Mouse (Mus musculus) heart, embryonic 14.5 days (tissue): ENCODE measurements at regions not wholly inside any gene's neighbourhood (a gene's known extent, or its start where the extent isn't known, plus 50 kb on each side); places are given as distances from the start of the nearest gene placed in this dataset.

Experiments
- ATAC-seq: fragments of 200-750 bp; cut with Nextera tagmentation; 2 replicates; pipeline ENCODE4 v1.8.0; 2017; ENCODE audit warnings: low read depth, moderate TSS enrichment; ENCODE audit not compliant: insufficient number of reproducible peaks, insufficient read depth, low FRiP score
- H3K27ac ChIP-seq, 2 experiments: fragments of 200-500 bp in 1 of 2; fragments of 300-500 bp in 1 of 2; sonication (generic) in 1 of 2; replicated peaks in 1 of 2; 2 replicates each; pipeline ENCODE4 v1.5.1; 2012 to 2014; ENCODE audit warnings: low read depth in 2 of 2, low read length in 2 of 2, control low read depth in 1 of 2, mild to moderate bottlenecking in 1 of 2, mixed read lengths in 1 of 2; ENCODE audit not compliant: control insufficient read depth in 1 of 2, insufficient read depth in 1 of 2
- H3K27me3 ChIP-seq: fragments of 300-500 bp; sonication (generic); 2 replicates; pipeline ENCODE4 v1.6.1; 2014; ENCODE audit warnings: mild to moderate bottlenecking, low read length, control low read depth; ENCODE audit not compliant: control insufficient read depth, insufficient read depth
- H3K36me3 ChIP-seq: fragments of 300-500 bp; sonication (generic); 2 replicates; pipeline ENCODE4 v1.6.1; 2014; ENCODE audit warnings: mild to moderate bottlenecking, control low read depth, low read length, mixed read lengths; ENCODE audit not compliant: control insufficient read depth, insufficient read depth
- H3K4me1 ChIP-seq, 2 experiments: fragments of 200-500 bp in 1 of 2; fragments of 300-500 bp in 1 of 2; sonication (generic) in 1 of 2; 2 replicates each; pipeline ENCODE4 v1.6.1; 2012 to 2014; ENCODE audit warnings: low read length in 2 of 2, control low read depth in 1 of 2, mixed read lengths in 1 of 2; ENCODE audit not compliant: control insufficient read depth in 2 of 2, insufficient read depth in 2 of 2
- H3K4me2 ChIP-seq: fragments of 300-500 bp; sonication (generic); 2 replicates; pipeline ENCODE4 v1.6.1; 2014; ENCODE audit warnings: mild to moderate bottlenecking, low read length
- H3K4me3 ChIP-seq, 2 experiments: fragments of 200-500 bp in 1 of 2; fragments of 300-500 bp in 1 of 2; sonication (generic) in 1 of 2; 2 replicates each; pipeline ENCODE4 v1.5.1; 2012 to 2014; ENCODE audit warnings: low read length in 2 of 2, mild to moderate bottlenecking in 2 of 2, control low read depth in 1 of 2, low read depth in 1 of 2, moderate library complexity in 1 of 2; ENCODE audit not compliant: control insufficient read depth in 1 of 2, insufficient read depth in 1 of 2
- H3K9ac ChIP-seq: fragments of 300-500 bp; sonication (generic); 2 replicates; pipeline ENCODE4 v1.6.1; 2014; ENCODE audit warnings: mild to moderate bottlenecking, low read length
- H3K9me3 ChIP-seq: fragments of 300-500 bp; sonication (generic); 2 replicates; pipeline ENCODE4 v1.6.1; 2016; ENCODE audit warnings: low read length, control low read depth; ENCODE audit not compliant: control insufficient read depth
- WGBS: fragments of 180-500 bp; shearing (Covaris S2); extraction: QIAGEN DNeasy Blood & Tissue Kit; methylation state at CpG from one replicate; pipeline ENCODE4 v1.1.7; 2014; 5-methylcytosine and 5-hydroxymethylcytosine counted together

- no peak overlapping the region for H3K4me3 ChIP-seq
- H3K9ac ChIP-seq = no peak overlapping the region
- no peak overlapping the region for H3K4me2 ChIP-seq
- peaks cover 3% of the 10 kb centered on the region; the same call in 1 of the 2 replicates for H3K9me3 ChIP-seq
- H3K27ac ChIP-seq = no peak overlapping the region
- H3K36me3 ChIP-seq = no peaks in the 10 kb centered on the region
- ATAC-seq = no peak
- H3K4me1 ChIP-seq = no peaks in the 10 kb centered on the region
- WGBS = 64% methylated on average over 15 of the region's 15 CpGs
- 0 out of 2 replicates have a peak, but pooled peaks cover 2% of the 10 kb centered on the region for H3K27me3 ChIP-seq
Observed at GRCm38 (mm10) chr14:33797551-33798303, 125.7 kb upstream of the Gdf10 start.

- H3K4me1 ChIP-seq = peaks cover 3 to 15% of the 10 kb centered on the region in 2 experiments
- no peak overlapping the region for H3K4me3 ChIP-seq
- H3K27ac ChIP-seq = no peak overlapping the region
- no peak overlapping the region for H3K4me2 ChIP-seq
- H3K27me3 ChIP-seq = 0 out of 2 replicates have a peak, but pooled peaks cover 2% of the 10 kb centered on the region
- H3K9ac ChIP-seq = no peak overlapping the region
- WGBS = 84% methylated on average over 3 of the region's 3 CpGs
- H3K9me3 ChIP-seq = peaks cover 3% of the 10 kb centered on the region; the same call in 1 of the 2 replicates
- no peaks in the 10 kb centered on the region for H3K36me3 ChIP-seq
- no peak for ATAC-seq
Observed at GRCm38 (mm10) chr14:33804321-33804720, 119.1 kb upstream of the Gdf10 start.

GRCm38 (mm10) chr14:33804721-33805120 is 118.7 kb upstream of the Gdf10 start:
- 0 out of 2 replicates have a peak, but pooled peaks cover 2% of the 10 kb centered on the region for H3K27me3 ChIP-seq
- no peak overlapping the region for H3K9ac ChIP-seq
- H3K27ac ChIP-seq = no peak overlapping the region
- H3K4me3 ChIP-seq = no peak overlapping the region
- peaks cover 3 to 16% of the 10 kb centered on the region in 2 experiments for H3K4me1 ChIP-seq
- no peak overlapping the region for H3K4me2 ChIP-seq
- WGBS = 57% methylated on average over 6 of the region's 6 CpGs
- H3K36me3 ChIP-seq = no peaks in the 10 kb centered on the region
- ATAC-seq = no peak
- peaks cover 3% of the 10 kb centered on the region; the same call in 1 of the 2 replicates for H3K9me3 ChIP-seq

GRCm38 (mm10) chr14:33807196-33807595 is 116.2 kb upstream of the Gdf10 start:
- Histone ChIP-seq H3K9me3 (peaks cover 2% of the 10 kb centered on the region; the same call in 1 of the 2 replicates), H3K4me3 (no peak overlapping the region), H3K9ac (no peak overlapping the region), H3K27ac (no peak overlapping the region), H3K36me3 (no peaks in the 10 kb centered on the region), H3K27me3 (no peaks in the 10 kb centered on the region), H3K4me2 (no peak overlapping the region), H3K4me1 (peaks cover 3 to 16% of the 10 kb centered on the region in 2 experiments)
- WGBS = 66% methylated on average over 7 of the region's 7 CpGs
- no peak for ATAC-seq

GRCm38 (mm10) chr14:33808593-33809265 is 114.7 kb upstream of the Gdf10 start:
- no peaks in the 10 kb centered on the region for H3K36me3 ChIP-seq
- H3K9me3 ChIP-seq = no peaks in the 10 kb centered on the region
- H3K4me1 ChIP-seq = peaks cover 3 to 16% of the 10 kb centered on the region in 2 experiments
- no peak overlapping the region for H3K9ac ChIP-seq
- no peaks in the 10 kb centered on the region for H3K27me3 ChIP-seq
- H3K27ac ChIP-seq = peak overlapping the region; percentile 6 to 24; a peak in 2 of 4 replicates
- H3K4me2 ChIP-seq = no peak overlapping the region
- peak; percentile 76 for ATAC-seq
- H3K4me3 ChIP-seq = no peak overlapping the region
- WGBS = 22% methylated on average over 11 of the region's 11 CpGs

GRCm38 (mm10) chr14:33810584-33810983 is 112.8 kb upstream of the Gdf10 start:
- ATAC-seq = no peak
- Histone ChIP-seq H3K36me3 (no peaks in the 10 kb centered on the region), H3K9ac (no peak overlapping the region), H3K4me2 (no peak overlapping the region), H3K4me1 (peaks cover 3 to 18% of the 10 kb centered on the region in 2 experiments), H3K27me3 (no peaks in the 10 kb centered on the region), H3K9me3 (no peaks in the 10 kb centered on the region), H3K4me3 (no peak overlapping the region), H3K27ac (no peak overlapping the region)
- 88% methylated on average over 4 of the region's 4 CpGs for WGBS

- H3K4me3 ChIP-seq = no peak overlapping the region
- H3K4me2 ChIP-seq = no peak overlapping the region
- no peaks in the 10 kb centered on the region for H3K9me3 ChIP-seq
- H3K36me3 ChIP-seq = no peaks in the 10 kb centered on the region
- H3K9ac ChIP-seq = no peak overlapping the region
- ATAC-seq = no peak
- peaks cover 3 to 18% of the 10 kb centered on the region in 2 experiments for H3K4me1 ChIP-seq
- no peak overlapping the region for H3K27ac ChIP-seq
- WGBS = 69% methylated on average over 3 of the region's 3 CpGs
- H3K27me3 ChIP-seq = no peaks in the 10 kb centered on the region
Observed at GRCm38 (mm10) chr14:33811241-33811640, 112.1 kb upstream of the Gdf10 start.
